Mouse (Mus musculus) heart, embryonic 15.5 days (tissue): ENCODE measurements around the gene Ccdc173. TPM values are rescaled to one million over a fixed set of nuclear protein-coding genes. Genes with fewer than 3 reads are reported as not detected.
"Not testable (repeated sequence)": the region's sequence is repeated elsewhere in the genome, so short reads cannot be mapped to it uniquely, and the experiment has no call there.

ENCODE experiments used
- ATAC-seq: fragments of 200-750 bp; cut with Nextera tagmentation; replicated peaks from 2 replicates; pipeline ENCODE4 v1.8.0; 2017; ENCODE audit warnings: low read depth, moderate TSS enrichment; ENCODE audit not compliant: insufficient number of reproducible peaks, insufficient read depth, low FRiP score
- H3K27ac ChIP-seq: fragments of 300-500 bp; sonication (generic); 2 replicates; pipeline ENCODE4 v1.5.1; 2015; ENCODE audit warnings: mild to moderate bottlenecking, inconsistent platforms
- H3K27me3 ChIP-seq: fragments of 300-500 bp; sonication (generic); 2 replicates; pipeline ENCODE4 v1.6.1; 2015; ENCODE audit warnings: inconsistent platforms
- H3K36me3 ChIP-seq: fragments of 300-500 bp; sonication (generic); 2 replicates; pipeline ENCODE4 v1.6.1; 2015; ENCODE audit warnings: mild to moderate bottlenecking, inconsistent platforms
- H3K4me1 ChIP-seq: fragments of 300-500 bp; sonication (generic); replicated peaks from 2 replicates; pipeline ENCODE4 v1.6.1; 2015; ENCODE audit warnings: inconsistent platforms
- H3K4me2 ChIP-seq: fragments of 300-500 bp; sonication (generic); 2 replicates; pipeline ENCODE4 v1.6.1; 2015; ENCODE audit warnings: inconsistent platforms, mild to moderate bottlenecking, moderate library complexity
- H3K4me3 ChIP-seq: fragments of 300-500 bp; sonication (generic); 2 replicates; pipeline ENCODE4 v1.5.1; 2015; ENCODE audit warnings: mild to moderate bottlenecking, inconsistent platforms
- H3K9ac ChIP-seq: fragments of 300-500 bp; sonication (generic); 2 replicates; pipeline ENCODE4 v1.6.1; 2015; ENCODE audit warnings: mild to moderate bottlenecking, inconsistent platforms
- H3K9me3 ChIP-seq: fragments of 300-500 bp; sonication (generic); replicated peaks from 2 replicates; pipeline ENCODE4 v1.6.1; 2016; ENCODE audit warnings: inconsistent platforms
- WGBS: fragments of 180-500 bp; shearing (Covaris S2); methylation state at CpG from one replicate; pipeline ENCODE4 v1.1.7; 2015; ENCODE audit warnings: mixed read lengths; 5-methylcytosine and 5-hydroxymethylcytosine counted together
- polyA plus RNA-seq: library from polyadenylated mRNA; unstranded; fragments of >200 nt; fragmentation: Nextera tagmentation; extraction: Ambion mirVana; gene quantifications from 2 replicates; pipeline ENCODE4 v1.2.1, GENCODE M21; 2015

Ccdc173 gene
- polyA plus RNA-seq, 1 experiment from 2014 or later, result 1.7 TPM

GRCm38 (mm10) chr2:69821711-69822110, 32.3 kb upstream of the Ccdc173 start, which contains the start of gene Klhl23:
Klhl23 (plus strand) TSS chr2:69821944.
- peak; percentile 32; the same call in 1 of the 2 replicates for ATAC-seq
- Histone ChIP-seq H3K27me3 (no peaks in the 10 kb centered on the region), H3K4me1 (peaks cover 29% of the 10 kb centered on the region), H3K27ac (peak within 1 kb of the TSS; percentile 99), H3K4me2 (peak within 1 kb of the TSS; percentile 87), H3K4me3 (peak within 1 kb of the TSS; percentile 91), H3K9me3 (no peaks in the 10 kb centered on the region), H3K36me3 (0 out of 2 replicates have a peak, but pooled peaks cover 9% of the 10 kb centered on the region), H3K9ac (peak within 1 kb of the TSS; percentile 93)
- 1% methylated on average over 8 of the region's 8 CpGs for WGBS

GRCm38 (mm10) chr2:69820201-69820600, 30.8 kb upstream of the Ccdc173 start:
- H3K36me3 ChIP-seq, result 0 out of 2 replicates have a peak, but pooled peaks cover 5% of the 10 kb centered on the region
- no peak overlapping the region for H3K4me2 ChIP-seq
- H3K27ac ChIP-seq, result no peak overlapping the region
- WGBS, result 37% methylated on average over 1 of the region's 1 CpGs
- H3K9me3 ChIP-seq, result no peaks in the 10 kb centered on the region
- H3K4me3 ChIP-seq, result no peak overlapping the region
- no peak overlapping the region for H3K9ac ChIP-seq
- H3K4me1 ChIP-seq, result peaks cover 21% of the 10 kb centered on the region
- ATAC-seq, result no peak
- H3K27me3 ChIP-seq, result no peaks in the 10 kb centered on the region

- peaks cover 8% of the 10 kb centered on the region; the same call in 1 of the 2 replicates for H3K4me1 ChIP-seq
- H3K9ac ChIP-seq, result no peak overlapping the region
- no peaks in the 10 kb centered on the region for H3K9me3 ChIP-seq
- no peak for ATAC-seq
- H3K27ac ChIP-seq, result no peak overlapping the region
- H3K4me2 ChIP-seq, result no peak overlapping the region
- no peaks in the 10 kb centered on the region for H3K36me3 ChIP-seq
- 76% methylated on average over 9 of the region's 9 CpGs for WGBS
- no peak overlapping the region for H3K4me3 ChIP-seq
- no peaks in the 10 kb centered on the region for H3K27me3 ChIP-seq
Observed at GRCm38 (mm10) chr2:69818350-69819085, 29.1 kb upstream of the Ccdc173 start.

- WGBS, result 22% methylated on average over 5 of the region's 5 CpGs
- 0 out of 2 replicates have a peak, but pooled peaks have one; percentile 35 for ATAC-seq
- no peaks in the 10 kb centered on the region for H3K27me3 ChIP-seq
- H3K27ac ChIP-seq, result peak overlapping the region; percentile 37; the same call in 1 of the 2 replicates
- no peak overlapping the region for H3K4me3 ChIP-seq
- H3K9ac ChIP-seq, result no peak overlapping the region
- no peaks in the 10 kb centered on the region for H3K9me3 ChIP-seq
- H3K4me1 ChIP-seq, result peaks cover 8% of the 10 kb centered on the region; the same call in 1 of the 2 replicates
- H3K36me3 ChIP-seq, result no peaks in the 10 kb centered on the region
- H3K4me2 ChIP-seq, result no peak overlapping the region
Observed at GRCm38 (mm10) chr2:69816575-69816974, 27.2 kb upstream of the Ccdc173 start.

DNA sequence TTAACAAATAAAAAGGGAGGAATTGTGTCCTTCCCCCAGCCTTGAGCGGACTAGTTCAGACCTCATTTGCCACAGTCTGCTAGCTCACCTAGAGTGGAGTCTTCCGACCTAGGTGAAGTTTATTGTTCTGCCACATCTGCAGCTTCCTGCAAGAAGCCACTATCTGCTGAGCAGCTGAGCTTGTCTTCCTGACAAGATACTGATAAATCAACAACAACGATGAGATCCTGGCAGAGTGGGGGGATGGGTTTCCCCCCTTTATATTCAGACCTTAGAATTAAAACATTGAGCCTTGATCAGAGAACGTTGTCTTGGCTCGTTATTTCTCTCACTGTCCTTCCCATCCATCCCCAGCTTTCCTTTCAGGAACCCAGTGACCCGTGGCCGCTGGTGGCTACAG, 22.0 kb upstream of the Ccdc173 start:
- not testable (repeated sequence) for H3K4me2 ChIP-seq, H3K27ac ChIP-seq, H3K4me3 ChIP-seq, ATAC-seq, H3K4me1 ChIP-seq, H3K27me3 ChIP-seq, H3K9ac ChIP-seq, H3K9me3 ChIP-seq, H3K36me3 ChIP-seq
- WGBS, result 54% methylated on average over 7 of the region's 7 CpGs

DNA sequence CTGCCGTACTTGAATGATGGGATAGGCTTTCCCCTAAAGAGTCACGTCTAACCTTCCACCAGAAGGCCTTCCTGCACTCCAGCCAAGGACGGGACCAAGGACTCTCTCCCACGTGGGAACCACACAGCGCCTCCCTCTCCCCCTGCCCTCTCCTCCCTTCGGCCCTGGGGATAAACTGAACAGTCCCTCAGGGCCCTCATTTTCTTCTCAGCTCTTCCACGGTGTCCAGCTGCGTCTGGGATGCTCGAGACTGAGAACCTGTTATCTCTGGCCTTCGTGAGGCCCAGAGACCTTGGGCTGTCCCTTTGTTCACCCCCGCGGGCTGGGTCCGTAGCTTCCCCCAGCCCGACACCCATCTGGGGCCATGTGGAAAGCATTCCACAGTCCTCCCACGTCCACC, 20.8 kb upstream of the Ccdc173 start:
- Histone ChIP-seq H3K4me2 (no peak overlapping the region), H3K36me3 (no peaks in the 10 kb centered on the region), H3K27me3 (no peaks in the 10 kb centered on the region), H3K4me1 (no peaks in the 10 kb centered on the region), H3K9ac (no peak overlapping the region), H3K27ac (no peak overlapping the region), H3K4me3 (no peak overlapping the region), H3K9me3 (no peaks in the 10 kb centered on the region)
- WGBS, result 44% methylated on average over 15 of the region's 15 CpGs
- no peak for ATAC-seq

DNA sequence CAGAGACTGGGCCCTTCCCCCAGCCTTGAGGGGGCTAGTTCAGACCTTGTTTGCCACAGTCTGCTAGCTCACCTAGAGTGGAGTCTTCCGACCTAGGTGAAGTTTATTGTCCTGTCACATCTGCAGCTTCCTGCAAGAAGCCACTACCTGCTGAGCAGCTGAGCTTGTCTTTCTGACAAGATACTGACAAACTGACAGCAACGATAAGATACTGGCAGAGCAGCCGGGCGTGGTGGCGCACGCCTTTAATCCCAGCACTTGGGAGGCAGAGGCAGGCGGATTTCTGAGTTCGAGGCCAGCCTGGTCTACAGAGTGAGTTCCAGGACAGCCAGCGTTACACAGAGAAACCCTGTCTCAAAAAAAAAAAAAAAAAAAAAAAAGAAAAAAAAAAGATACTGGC, 15.3 kb upstream of the Ccdc173 start:
- WGBS, result 75% methylated on average over 9 of the region's 9 CpGs
- H3K4me3 ChIP-seq, ATAC-seq, H3K4me1 ChIP-seq, H3K27ac ChIP-seq, H3K27me3 ChIP-seq, H3K9me3 ChIP-seq, H3K9ac ChIP-seq, H3K4me2 ChIP-seq, H3K36me3 ChIP-seq: not testable (repeated sequence)

GRCm38 (mm10) chr2:69803756-69804155, 14.4 kb upstream of the Ccdc173 start:
- no peak overlapping the region for H3K9ac ChIP-seq
- no peak for ATAC-seq
- WGBS, result 59% methylated on average over 8 of the region's 8 CpGs

DNA sequence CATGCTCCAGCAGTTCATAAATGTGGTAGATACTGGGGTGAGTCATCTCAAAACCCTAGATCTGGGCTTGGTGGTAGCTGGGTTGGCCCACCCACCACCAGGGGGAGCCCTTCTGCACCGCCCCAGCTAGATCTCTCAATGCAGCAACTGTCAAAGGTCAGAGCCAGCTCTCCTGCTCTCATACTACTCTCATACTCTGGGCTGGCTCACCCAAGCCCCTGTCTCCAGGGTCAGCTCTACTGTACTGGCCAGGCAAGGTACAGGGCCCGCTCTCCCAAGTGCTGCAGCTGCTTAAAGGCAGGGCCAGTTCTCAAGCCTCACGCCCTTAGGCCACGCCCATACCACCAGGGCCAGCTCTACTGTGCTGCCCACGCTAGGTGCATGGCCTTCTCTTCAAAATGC, 13.5 kb upstream of the Ccdc173 start:
- H3K9me3 ChIP-seq, result no peaks in the 10 kb centered on the region
- H3K36me3 ChIP-seq, result no peaks in the 10 kb centered on the region
- H3K27ac ChIP-seq, result no peak overlapping the region
- no peak overlapping the region for H3K9ac ChIP-seq
- H3K4me1 ChIP-seq, result peaks cover 4% of the 10 kb centered on the region; the same call in 1 of the 2 replicates
- H3K27me3 ChIP-seq, result no peaks in the 10 kb centered on the region
- WGBS, result 43% methylated on average over 5 of the region's 5 CpGs
- ATAC-seq, result peak; percentile 66
- H3K4me3 ChIP-seq, result no peak overlapping the region
- H3K4me2 ChIP-seq, result peak overlapping the region; percentile 31

More at GRCm38 (mm10) chr2:69803756-69804155, 14.4 kb upstream of the Ccdc173 start:
- Histone ChIP-seq H3K9me3 (no peaks in the 10 kb centered on the region), H3K4me1 (peaks cover 4% of the 10 kb centered on the region; the same call in 1 of the 2 replicates), H3K27ac (no peak overlapping the region), H3K4me3 (no peak overlapping the region), H3K36me3 (no peaks in the 10 kb centered on the region), H3K4me2 (no peak overlapping the region), H3K27me3 (no peaks in the 10 kb centered on the region)

GRCm38 (mm10) chr2:69790722-69791121, 1.3 kb upstream of the Ccdc173 start:
- H3K9me3 ChIP-seq, result no peaks in the 10 kb centered on the region
- no peaks in the 10 kb centered on the region for H3K27me3 ChIP-seq
- H3K4me3 ChIP-seq, result peak overlapping the region; percentile 69; the same call in 1 of the 2 replicates
- peak overlapping the region; percentile 77 for H3K4me2 ChIP-seq
- ATAC-seq, result no peak
- 62% methylated on average over 4 of the region's 4 CpGs for WGBS
- H3K36me3 ChIP-seq, result peaks cover 28% of the 10 kb centered on the region
- H3K4me1 ChIP-seq, result peaks cover 6% of the 10 kb centered on the region
- H3K27ac ChIP-seq, result no peak overlapping the region
- no peak overlapping the region for H3K9ac ChIP-seq

- peaks cover 24% of the 10 kb centered on the region for H3K36me3 ChIP-seq
- WGBS, result 3% methylated on average over 10 of the region's 10 CpGs
- H3K4me3 ChIP-seq, result peak overlapping the region; percentile 69
- H3K4me1 ChIP-seq, result peaks cover 6% of the 10 kb centered on the region
- H3K9ac ChIP-seq, result peak overlapping the region; percentile 38; the same call in 1 of the 2 replicates
- no peak for ATAC-seq
- H3K27me3 ChIP-seq, result no peaks in the 10 kb centered on the region
- peak overlapping the region; percentile 77 for H3K4me2 ChIP-seq
- H3K27ac ChIP-seq, result peak overlapping the region; percentile 83
- no peaks in the 10 kb centered on the region for H3K9me3 ChIP-seq
Observed at GRCm38 (mm10) chr2:69790285-69790684, 910 bp upstream of the Ccdc173 start.

GRCm38 (mm10) chr2:69788974-69789373, 401 bp downstream of the Ccdc173 start:
- Histone ChIP-seq H3K9me3 (no peaks in the 10 kb centered on the region), H3K36me3 (peaks cover 13% of the 10 kb centered on the region), H3K27ac (peak overlapping the region; percentile 83), H3K27me3 (no peaks in the 10 kb centered on the region), H3K4me2 (peak overlapping the region; percentile 77), H3K9ac (peak overlapping the region; percentile 71), H3K4me1 (peaks cover 6% of the 10 kb centered on the region), H3K4me3 (peak overlapping the region; percentile 69)
- ATAC-seq, result no peak
- WGBS, result 23% methylated on average over 9 of the region's 9 CpGs
